21 mouse cellular contexts compared by ENCODE assay signal in the genomic region with DNA sequence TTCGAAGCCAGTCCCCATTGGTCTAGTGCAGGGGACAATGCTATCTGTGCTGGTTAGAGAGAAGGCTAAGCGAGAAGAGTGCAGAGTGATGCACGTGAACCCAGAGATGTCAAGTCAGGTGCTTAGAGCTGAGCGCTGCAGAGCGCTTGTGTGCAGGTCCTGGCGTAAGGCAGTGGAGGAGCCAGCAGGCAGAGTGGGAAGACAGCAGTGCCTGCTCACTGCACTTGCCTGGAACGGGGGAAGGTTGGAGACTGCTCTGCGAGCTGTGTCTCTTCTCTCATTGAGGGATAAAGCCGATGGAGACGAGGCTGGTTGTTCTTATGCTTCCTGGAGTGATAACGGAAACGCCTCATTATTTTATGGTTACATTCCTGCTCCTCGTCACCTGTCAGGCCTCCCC. TPM values are rescaled to one million over a fixed set of nuclear protein-coding genes. Genes with fewer than 3 reads are reported as not detected.
"Had no signal": no experiment of that assay in that cellular context is flagged by ENCODE, and none has a peak within 500 bp of the region (broad histone marks: within the 10 kb centered on the region; RNA-seq: fewer than 3 reads in every experiment).

No protein-coding gene starts in this region.

- H3K4me1 ChIP-seq: limb, embryonic 10.5 days; liver, embryonic 15.5 days; midbrain, embryonic 15.5 days; neural tube, embryonic 12.5 days; stomach, embryonic 15.5 days had no signal

- H3K27me3 ChIP-seq: liver, embryonic 15.5 days; midbrain, embryonic 15.5 days; neural tube, embryonic 12.5 days; stomach, embryonic 15.5 days had no signal

- DNase-seq: kidney, adult 18-20 months; kidney, postnatal 10 days; kidney, postnatal 4 days; lung, adult 2 months; lung, postnatal 36 days; right cerebral cortex, postnatal 14 days; thymus, postnatal 14 days had no signal

- ATAC-seq: inflammation-experienced regulatory T-cells, adult 6 months; lung, postnatal 0 days; midbrain, embryonic 15.5 days had no signal

- H3K27ac ChIP-seq: left cerebral cortex, adult 2 months; limb, embryonic 10.5 days; liver, embryonic 15.5 days; midbrain, embryonic 15.5 days; neural tube, embryonic 12.5 days; stomach, embryonic 15.5 days had no signal

- H3K9ac ChIP-seq: liver, embryonic 15.5 days; midbrain, embryonic 15.5 days; neural tube, embryonic 12.5 days; stomach, embryonic 15.5 days had no signal

- H3K9me3 ChIP-seq: limb, embryonic 10.5 days; liver, embryonic 15.5 days; midbrain, embryonic 15.5 days; neural tube, embryonic 12.5 days; stomach, embryonic 15.5 days had no signal

- H3K4me3 ChIP-seq: left cerebral cortex, adult 2 months; limb, embryonic 10.5 days; liver, embryonic 15.5 days; midbrain, embryonic 15.5 days; neural tube, embryonic 12.5 days; stomach, embryonic 15.5 days had no signal

- H3K4me2 ChIP-seq: liver, embryonic 11.5 days; liver, embryonic 15.5 days; midbrain, embryonic 15.5 days; neural tube, embryonic 12.5 days; stomach, embryonic 15.5 days had no signal

RNA-seq across cellular contexts. Expression of a gene that starts 29.5 kb away (rescaled TPM):
- total RNA-seq: monocyte, adult 5-6 weeks had no signal

RNA-seq across cellular contexts. Expression of a gene that starts 56.1 kb away (rescaled TPM):
- total RNA-seq: left cerebral cortex, adult 2 months; megakaryocyte progenitor cell, adult 5-6 weeks had no signal
- polyA plus RNA-seq: inflammation-experienced regulatory T-cells, adult 6 months; kidney, embryonic 14.5 days; limb, embryonic 10.5 days; limb, embryonic 14.5 days; liver, embryonic 11.5 days; liver, embryonic 15.5 days; lung, adult 2 months; lung, postnatal 0 days; midbrain, embryonic 15.5 days; neural tube, embryonic 12.5 days; spleen, adult 2 months; stomach, embryonic 15.5 days had no signal
